Mouse (Mus musculus): Measurements from ENCODE around the gene Zfp410. TPM values are rescaled to one million over a fixed set of nuclear protein-coding genes. Genes with fewer than 3 reads are reported as not detected.

Gene Zfp410
- polyA plus RNA-seq (2015; fragmentation: Nextera tagmentation; extraction: Ambion mirVana): 61.2 and 64.3 TPM in 2 replicates

DNA sequence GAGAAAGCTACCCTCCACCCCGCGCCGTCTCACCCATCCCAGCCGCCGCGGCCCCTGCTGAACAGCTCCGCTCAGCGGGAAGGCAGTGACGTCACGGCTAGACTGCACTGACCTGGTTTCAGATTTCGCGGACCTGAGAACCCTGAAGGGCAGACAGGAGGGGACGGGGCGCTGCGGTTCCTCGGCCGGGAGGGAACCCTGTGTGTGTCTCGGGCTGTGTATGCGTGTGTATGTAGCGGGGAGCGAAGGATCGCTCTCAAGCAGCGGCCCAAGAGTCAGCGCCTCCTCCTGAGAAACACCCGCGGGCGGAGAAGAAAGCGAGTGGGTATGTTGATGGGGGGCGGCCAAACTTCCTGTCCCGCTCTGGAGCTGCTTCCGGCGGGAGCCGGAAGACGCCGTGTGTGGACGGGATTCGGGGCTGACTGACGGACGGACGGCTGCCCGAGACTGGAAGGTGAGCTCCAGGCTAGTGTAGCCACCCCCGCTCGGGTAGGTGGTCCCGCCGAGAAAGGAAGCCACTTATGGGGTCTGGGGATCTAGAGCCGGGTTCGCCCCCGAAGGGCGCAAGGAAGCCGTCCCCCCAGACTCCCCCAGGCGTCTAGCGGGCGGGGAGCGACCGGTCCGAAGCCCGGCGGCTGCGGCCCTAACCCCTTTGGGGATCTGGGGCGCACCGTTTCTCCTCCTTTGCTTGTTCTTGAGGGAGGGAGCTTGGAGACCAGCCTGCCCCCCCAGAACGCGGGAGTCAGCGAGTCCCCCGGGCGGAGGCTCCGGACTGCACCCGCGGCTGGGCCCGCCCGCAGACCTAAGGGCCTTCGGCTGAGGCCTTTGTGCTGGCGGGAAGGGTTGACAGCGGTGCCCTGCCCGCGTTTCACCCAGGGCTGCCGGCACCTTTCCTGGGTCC, at the start of gene Zfp410:
Gene Zfp410, plus strand, starts transcription at position 132 of the 901 bp plus-strand sequence.
- peak; percentile 95 for ATAC-seq
- peak within 1 kb of the TSS; percentile 94 for H3K4me2 ChIP-seq (ENCODE audit: low read length)
- H3K9me3 ChIP-seq (ENCODE audit: control insufficient read depth, low read length): no peaks in the 10 kb centered on the region
- WGBS: 1% methylated on average over 71 of the region's 77 CpGs
- peaks cover 13% of the 10 kb centered on the region for H3K4me1 ChIP-seq (ENCODE audit: control insufficient read depth, insufficient read depth, low read depth, low read length)
- H3K36me3 ChIP-seq (ENCODE audit: control insufficient read depth, insufficient read depth, low read length): no peaks in the 10 kb centered on the region
- H3K27me3 ChIP-seq (replicated peaks; ENCODE audit: control insufficient read depth, insufficient read depth, low read length): no peaks in the 10 kb centered on the region
- H3K27ac ChIP-seq (ENCODE audit: low read depth, low read length): peak within 1 kb of the TSS; percentile 94
- H3K4me3 ChIP-seq (ENCODE audit: low read length): peak within 1 kb of the TSS; percentile 99
- peak within 1 kb of the TSS; percentile 96 for H3K9ac ChIP-seq (ENCODE audit: low read depth, low read length)

DNA sequence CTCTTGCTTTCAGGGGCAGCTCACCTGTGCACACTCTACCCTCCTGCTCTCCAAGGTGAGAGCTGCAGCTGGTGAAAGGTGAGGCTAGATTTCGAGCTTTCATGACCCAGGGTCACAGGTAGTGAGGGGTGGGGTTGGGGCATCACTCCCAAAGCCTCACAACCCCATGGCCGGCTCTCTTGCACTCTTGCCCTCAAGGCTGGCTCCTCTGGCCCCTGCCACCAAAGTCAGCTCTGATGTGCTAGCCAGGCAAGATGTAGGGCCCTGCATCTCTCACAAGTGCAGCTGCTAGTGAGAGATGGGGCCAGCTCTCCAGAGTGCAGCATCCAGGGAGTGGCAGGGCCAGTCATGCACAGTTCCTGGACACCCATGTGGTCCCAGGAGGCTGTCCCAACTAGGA, 49.4 kb upstream of the Zfp410 start:
- Histone ChIP-seq H3K9ac (ENCODE audit: low read depth, low read length) (no peak overlapping the region), H3K27me3 (replicated peaks; ENCODE audit: control insufficient read depth, insufficient read depth, low read length) (no peaks in the 10 kb centered on the region), H3K9me3 (ENCODE audit: control insufficient read depth, low read length) (no peaks in the 10 kb centered on the region), H3K36me3 (ENCODE audit: control insufficient read depth, insufficient read depth, low read length) (no peaks in the 10 kb centered on the region), H3K4me3 (ENCODE audit: low read length) (no peak overlapping the region), H3K27ac (ENCODE audit: low read depth, low read length) (no peak overlapping the region), H3K4me2 (ENCODE audit: low read length) (no peak overlapping the region), H3K4me1 (ENCODE audit: control insufficient read depth, insufficient read depth, low read depth, low read length) (no peaks in the 10 kb centered on the region)
- 61% methylated on average over 2 of the region's 2 CpGs for WGBS
- no peak for ATAC-seq

DNA sequence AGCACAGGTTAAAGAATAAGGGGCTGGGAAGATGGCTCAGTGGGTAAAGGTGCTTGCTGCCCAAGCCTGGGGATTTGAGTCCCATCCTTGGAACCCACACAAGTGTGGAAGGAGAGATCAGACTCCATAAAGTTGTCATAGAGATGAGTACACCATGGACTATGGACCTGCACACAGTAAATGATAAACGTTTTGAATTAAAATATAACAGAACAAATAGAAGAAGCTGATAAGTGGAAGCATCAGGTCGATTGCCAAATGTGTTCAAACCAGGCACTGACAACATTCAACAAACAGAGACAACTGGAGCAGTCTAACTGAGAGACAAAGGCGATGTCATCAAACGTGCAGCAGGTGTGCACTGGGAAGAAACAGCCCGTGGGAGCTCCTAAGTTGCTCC, 43.3 kb upstream of the Zfp410 start:
- no peak overlapping the region for H3K4me2 ChIP-seq (ENCODE audit: low read length)
- 76% methylated on average over 5 of the region's 5 CpGs for WGBS

DNA sequence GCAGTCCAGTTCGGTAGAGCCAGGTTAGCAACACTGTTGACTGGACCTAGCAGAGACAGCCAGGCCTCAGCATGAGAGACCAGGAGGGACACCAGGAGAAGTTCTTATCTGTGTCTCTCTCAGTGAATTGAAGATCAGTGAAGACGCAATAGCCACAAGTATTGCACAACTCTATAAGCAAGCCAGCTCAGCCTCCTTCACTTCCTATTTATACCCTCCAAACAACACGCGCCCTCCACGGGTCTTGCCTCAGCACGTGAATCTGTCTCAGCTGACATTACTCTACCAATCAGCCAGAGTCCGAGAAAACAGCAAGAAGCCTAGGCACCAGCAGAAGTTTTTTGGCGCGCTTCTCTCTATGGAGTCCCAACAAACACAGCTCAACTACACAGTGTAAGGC, 41.4 kb upstream of the Zfp410 start:
- Histone ChIP-seq H3K36me3 (ENCODE audit: control insufficient read depth, insufficient read depth, low read length) (no peaks in the 10 kb centered on the region), H3K4me2 (ENCODE audit: low read length) (no peak overlapping the region), H3K27ac (ENCODE audit: low read depth, low read length) (no peak overlapping the region), H3K4me3 (ENCODE audit: low read length) (no peak overlapping the region), H3K9me3 (ENCODE audit: control insufficient read depth, low read length) (no peaks in the 10 kb centered on the region), H3K27me3 (replicated peaks; ENCODE audit: control insufficient read depth, insufficient read depth, low read length) (no peaks in the 10 kb centered on the region), H3K9ac (ENCODE audit: low read depth, low read length) (no peak overlapping the region), H3K4me1 (ENCODE audit: control insufficient read depth, insufficient read depth, low read depth, low read length) (no peaks in the 10 kb centered on the region)
- WGBS: 95% methylated on average over 9 of the region's 9 CpGs
- no peak for ATAC-seq

More for the DNA sequence above, 43.3 kb upstream of the Zfp410 start:
- Histone ChIP-seq H3K27ac (ENCODE audit: low read depth, low read length) (no peak overlapping the region), H3K27me3 (replicated peaks; ENCODE audit: control insufficient read depth, insufficient read depth, low read length) (no peaks in the 10 kb centered on the region), H3K4me3 (ENCODE audit: low read length) (no peak overlapping the region), H3K9me3 (ENCODE audit: control insufficient read depth, low read length) (no peaks in the 10 kb centered on the region), H3K36me3 (ENCODE audit: control insufficient read depth, insufficient read depth, low read length) (no peaks in the 10 kb centered on the region), H3K9ac (ENCODE audit: low read depth, low read length) (no peak overlapping the region), H3K4me1 (ENCODE audit: control insufficient read depth, insufficient read depth, low read depth, low read length) (no peaks in the 10 kb centered on the region)
- no peak for ATAC-seq

DNA sequence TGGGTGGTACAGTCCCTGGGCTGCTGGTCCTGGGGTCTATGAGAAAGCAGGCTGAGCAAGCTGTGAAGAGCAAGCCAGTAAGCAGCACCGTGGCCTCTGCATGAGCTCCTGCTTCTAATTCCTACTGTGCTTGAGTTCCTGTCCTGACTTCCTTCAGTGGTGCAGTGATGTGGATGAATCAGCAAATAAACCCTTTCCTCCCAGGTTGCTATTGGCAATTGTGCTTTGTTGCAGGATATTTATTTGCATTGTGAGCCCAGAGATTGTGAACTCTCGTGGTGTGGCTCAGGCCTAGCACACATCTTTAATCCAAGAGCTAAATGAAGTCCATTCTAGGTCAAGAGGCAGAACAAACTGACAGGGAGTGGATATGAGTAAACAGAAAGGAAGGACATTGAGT, 40.4 kb upstream of the Zfp410 start:
- 75% methylated on average over 2 of the region's 2 CpGs for WGBS
- Histone ChIP-seq H3K36me3 (ENCODE audit: control insufficient read depth, insufficient read depth, low read length) (no peaks in the 10 kb centered on the region), H3K4me1 (ENCODE audit: control insufficient read depth, insufficient read depth, low read depth, low read length) (no peaks in the 10 kb centered on the region), H3K9me3 (ENCODE audit: control insufficient read depth, low read length) (no peaks in the 10 kb centered on the region), H3K27me3 (replicated peaks; ENCODE audit: control insufficient read depth, insufficient read depth, low read length) (no peaks in the 10 kb centered on the region), H3K9ac (ENCODE audit: low read depth, low read length) (no peak overlapping the region), H3K4me2 (ENCODE audit: low read length) (no peak overlapping the region), H3K4me3 (ENCODE audit: low read length) (no peak overlapping the region), H3K27ac (ENCODE audit: low read depth, low read length) (no peak overlapping the region)
- no peak for ATAC-seq

DNA sequence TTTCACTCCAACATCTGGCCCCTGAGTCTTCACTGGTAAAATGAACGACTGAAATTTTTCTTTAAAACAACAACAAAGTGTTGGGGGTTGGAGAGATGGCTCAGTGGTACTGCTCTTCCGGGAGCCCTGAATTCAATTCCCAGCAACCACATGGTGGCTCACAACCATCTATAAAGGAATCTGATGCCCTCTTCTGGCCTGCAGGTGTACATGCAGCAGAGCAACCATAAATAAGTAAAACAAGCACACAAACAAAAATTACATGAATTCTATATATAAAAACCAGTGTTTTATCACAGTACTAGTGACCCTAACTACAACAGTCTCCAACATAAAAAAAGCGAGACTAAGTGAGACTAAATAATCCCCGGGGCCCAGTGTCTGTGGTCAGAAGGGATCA, 39.9 kb upstream of the Zfp410 start:
- WGBS: 86% methylated on average over 4 of the region's 4 CpGs
- H3K4me1 ChIP-seq (ENCODE audit: control insufficient read depth, insufficient read depth, low read depth, low read length): no peaks in the 10 kb centered on the region
- no peak overlapping the region for H3K9ac ChIP-seq (ENCODE audit: low read depth, low read length)
- H3K9me3 ChIP-seq (ENCODE audit: control insufficient read depth, low read length): no peaks in the 10 kb centered on the region
- H3K36me3 ChIP-seq (ENCODE audit: control insufficient read depth, insufficient read depth, low read length): no peaks in the 10 kb centered on the region
- H3K27ac ChIP-seq (ENCODE audit: low read depth, low read length): no peak overlapping the region
- H3K27me3 ChIP-seq (replicated peaks; ENCODE audit: control insufficient read depth, insufficient read depth, low read length): no peaks in the 10 kb centered on the region
- H3K4me2 ChIP-seq (ENCODE audit: low read length): no peak overlapping the region
- ATAC-seq: no peak
- H3K4me3 ChIP-seq (ENCODE audit: low read length): no peak overlapping the region

DNA sequence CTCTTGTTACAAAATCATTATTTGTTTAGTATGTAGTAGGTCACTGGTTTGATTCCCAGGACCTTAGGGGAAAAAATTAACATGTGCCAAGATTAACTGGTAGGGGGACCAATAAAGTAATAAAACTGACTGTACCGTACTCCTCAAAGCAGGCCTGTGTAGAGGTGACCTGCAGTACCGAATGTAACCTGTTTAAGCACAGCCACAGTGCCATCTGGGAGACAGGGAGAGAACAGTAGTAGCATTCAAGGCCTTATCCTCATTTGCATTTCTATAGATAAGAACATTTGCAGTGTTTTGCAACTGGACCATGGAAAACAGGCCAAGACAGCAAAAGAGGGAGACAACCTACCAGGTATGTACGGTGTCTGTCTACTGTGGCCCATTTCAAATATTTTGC, 38.8 kb upstream of the Zfp410 start:
- no peak for ATAC-seq
- Histone ChIP-seq H3K9ac (ENCODE audit: low read depth, low read length) (no peak overlapping the region), H3K27ac (ENCODE audit: low read depth, low read length) (no peak overlapping the region), H3K4me2 (ENCODE audit: low read length) (no peak overlapping the region), H3K4me1 (ENCODE audit: control insufficient read depth, insufficient read depth, low read depth, low read length) (no peaks in the 10 kb centered on the region), H3K4me3 (ENCODE audit: low read length) (no peak overlapping the region), H3K9me3 (ENCODE audit: control insufficient read depth, low read length) (no peaks in the 10 kb centered on the region), H3K36me3 (ENCODE audit: control insufficient read depth, insufficient read depth, low read length) (no peaks in the 10 kb centered on the region), H3K27me3 (replicated peaks; ENCODE audit: control insufficient read depth, insufficient read depth, low read length) (no peaks in the 10 kb centered on the region)
- WGBS: 46% methylated on average over 3 of the region's 3 CpGs

DNA sequence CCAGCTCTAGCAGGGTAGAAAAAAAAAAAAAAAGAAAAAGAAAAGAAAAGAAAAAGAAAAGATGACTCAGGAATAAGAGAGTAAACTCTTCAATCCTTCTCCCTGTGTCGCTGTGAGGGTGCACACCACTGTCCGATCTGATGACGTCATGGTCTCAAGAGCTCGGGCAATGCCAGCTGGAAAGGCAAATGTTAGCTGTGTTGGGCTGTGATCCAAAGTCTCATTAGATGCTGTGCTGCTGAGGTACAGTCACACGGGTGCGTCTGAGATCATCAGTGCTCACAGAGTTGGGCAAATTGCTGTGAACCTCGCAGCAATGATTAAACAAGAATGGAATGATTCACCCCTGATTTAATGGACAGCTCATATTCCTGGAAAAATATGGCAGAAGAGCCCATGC, 37.8 kb upstream of the Zfp410 start:
- WGBS: 63% methylated on average over 7 of the region's 7 CpGs
- H3K4me2 ChIP-seq (ENCODE audit: low read length): no peak overlapping the region
- H3K27me3 ChIP-seq (replicated peaks; ENCODE audit: control insufficient read depth, insufficient read depth, low read length): no peaks in the 10 kb centered on the region
- no peak for ATAC-seq
- no peak overlapping the region for H3K4me3 ChIP-seq (ENCODE audit: low read length)
- no peak overlapping the region for H3K9ac ChIP-seq (ENCODE audit: low read depth, low read length)
- no peaks in the 10 kb centered on the region for H3K36me3 ChIP-seq (ENCODE audit: control insufficient read depth, insufficient read depth, low read length)
- H3K9me3 ChIP-seq (ENCODE audit: control insufficient read depth, low read length): no peaks in the 10 kb centered on the region
- no peak overlapping the region for H3K27ac ChIP-seq (ENCODE audit: low read depth, low read length)
- no peaks in the 10 kb centered on the region for H3K4me1 ChIP-seq (ENCODE audit: control insufficient read depth, insufficient read depth, low read depth, low read length)

DNA sequence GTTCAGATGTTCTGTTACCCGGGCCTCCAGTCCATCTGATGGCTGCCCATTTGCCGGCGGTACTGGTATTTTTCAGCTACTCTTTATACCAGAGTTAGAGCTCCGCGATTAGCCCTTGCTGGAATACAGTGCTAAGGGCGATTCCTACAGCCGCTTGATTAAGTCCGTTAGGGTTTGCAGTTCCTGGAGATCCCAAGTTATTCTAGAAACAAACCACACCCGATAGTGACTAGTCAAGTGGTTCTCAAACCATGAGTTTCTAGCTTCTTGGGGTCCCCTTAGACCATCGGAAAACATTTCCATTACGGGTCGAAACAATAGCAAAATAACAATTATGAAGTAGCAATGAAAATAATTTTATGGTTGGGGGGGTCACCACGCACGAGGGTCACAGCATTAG, 32.3 kb upstream of the Zfp410 start:
- Histone ChIP-seq H3K9me3 (ENCODE audit: control insufficient read depth, low read length) (no peaks in the 10 kb centered on the region), H3K36me3 (ENCODE audit: control insufficient read depth, insufficient read depth, low read length) (no peaks in the 10 kb centered on the region), H3K27ac (ENCODE audit: low read depth, low read length) (no peak overlapping the region), H3K9ac (ENCODE audit: low read depth, low read length) (no peak overlapping the region; the same call in 1 of the 2 replicates), H3K4me1 (ENCODE audit: control insufficient read depth, insufficient read depth, low read depth, low read length) (peaks cover 10% of the 10 kb centered on the region), H3K4me2 (ENCODE audit: low read length) (peak overlapping the region; percentile 65), H3K27me3 (replicated peaks; ENCODE audit: control insufficient read depth, insufficient read depth, low read length) (no peaks in the 10 kb centered on the region), H3K4me3 (ENCODE audit: low read length) (no peak overlapping the region; the same call in 1 of the 2 replicates)
- 82% methylated on average over 14 of the region's 14 CpGs for WGBS
- no peak for ATAC-seq

All from hindbrain, embryonic 16.5 days (tissue).